Mouse (Mus musculus): ENCODE results near the gene Ampd3. TPM values are rescaled to one million over a fixed set of nuclear protein-coding genes. Genes with fewer than 3 reads are reported as not detected.

The Ampd3 gene
- polyA plus RNA-seq (2014; fragmentation: Nextera tagmentation; extraction: Ambion mirVana), result 3.6 and 4.9 TPM in 2 replicates

- DNase-seq (ENCODE audit: low spot score) (no peak), ATAC-seq (no peak)
- Histone ChIP-seq H3K27me3 (replicated peaks; ENCODE audit: control insufficient read depth, insufficient read depth, low read length) (peaks cover 16% of the 10 kb centered on the region), H3K4me3 (ENCODE audit: low read depth, low read length) (peak within 1 kb of the TSS; percentile 52), H3K4me1 (ENCODE audit: control insufficient read depth, insufficient read depth, low read length) (no peaks in the 10 kb centered on the region), H3K4me2 (ENCODE audit: low read length) (peak within 1 kb of the TSS; percentile 89), H3K36me3 (ENCODE audit: control insufficient read depth, insufficient read depth, low read length) (no peaks in the 10 kb centered on the region), H3K9me3 (replicated peaks; ENCODE audit: control insufficient read depth, low read length) (no peaks in the 10 kb centered on the region), H3K27ac (ENCODE audit: low read depth, low read length) (no peak within 1 kb of the TSS), H3K9ac (ENCODE audit: low read length) (peak within 1 kb of the TSS; percentile 71)
- WGBS, result 17% methylated on average over 16 of the region's 16 CpGs
Observed at GRCm38 (mm10) chr7:110768001-110768400, at the start of gene Ampd3. Ampd3 (plus strand) TSS chr7:110768206.

DNA sequence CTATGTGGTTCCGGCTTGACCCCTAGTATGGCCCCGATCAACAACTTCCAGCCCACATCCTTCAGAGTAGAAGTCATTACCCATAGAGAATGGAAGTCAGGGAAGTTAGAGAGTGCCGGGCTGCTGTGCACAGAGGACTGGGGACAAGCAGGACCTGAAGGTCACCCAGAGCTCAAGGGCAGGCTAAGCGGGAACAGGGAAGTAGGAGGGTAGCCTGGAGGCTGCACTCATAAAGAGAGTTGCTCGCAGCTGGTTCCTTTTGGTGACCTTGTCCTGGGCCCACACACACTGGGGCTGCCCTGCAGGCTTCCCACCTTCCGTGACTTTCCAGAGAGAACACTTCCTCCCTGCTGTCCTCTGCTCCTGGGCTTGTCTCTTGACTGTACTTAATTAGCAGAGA lies 49.5 kb upstream of the Ampd3 start:
- Histone ChIP-seq H3K4me1 (ENCODE audit: control insufficient read depth, insufficient read depth, low read length) (no peaks in the 10 kb centered on the region), H3K27me3 (replicated peaks; ENCODE audit: control insufficient read depth, insufficient read depth, low read length) (no peaks in the 10 kb centered on the region), H3K4me3 (ENCODE audit: low read depth, low read length) (no peak overlapping the region), H3K9ac (ENCODE audit: low read length) (no peak overlapping the region), H3K27ac (ENCODE audit: low read depth, low read length) (no peak overlapping the region), H3K36me3 (ENCODE audit: control insufficient read depth, insufficient read depth, low read length) (no peaks in the 10 kb centered on the region), H3K4me2 (ENCODE audit: low read length) (no peak overlapping the region), H3K9me3 (replicated peaks; ENCODE audit: control insufficient read depth, low read length) (no peaks in the 10 kb centered on the region)
- ATAC-seq (no peak), DNase-seq (ENCODE audit: low spot score) (no peak)
- 83% methylated on average over 6 of the region's 6 CpGs for WGBS

DNA sequence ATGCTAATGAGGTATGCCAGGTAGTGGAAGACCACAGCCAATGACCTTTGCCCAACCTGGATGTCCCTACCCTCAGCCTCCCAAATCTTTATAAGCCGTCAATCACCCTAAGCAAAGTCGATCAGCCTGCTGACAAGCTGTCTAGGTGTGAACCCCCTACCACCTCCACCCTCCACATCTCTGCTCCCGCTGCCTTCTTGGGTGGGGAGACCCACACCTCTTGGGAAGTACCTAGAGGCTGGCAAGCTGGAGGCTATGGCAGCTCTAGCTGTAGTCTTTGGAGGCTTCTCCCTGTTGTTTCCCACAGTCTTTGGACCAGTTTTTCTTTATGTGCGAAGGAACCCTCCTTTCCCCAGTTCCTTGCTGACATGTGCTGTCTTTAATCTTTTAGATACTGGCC lies 48.1 kb upstream of the Ampd3 start:
- ATAC-seq (no peak), DNase-seq (ENCODE audit: low spot score) (no peak)
- no peaks in the 10 kb centered on the region for H3K9me3 ChIP-seq (replicated peaks; ENCODE audit: control insufficient read depth, low read length)
- no peaks in the 10 kb centered on the region for H3K4me1 ChIP-seq (ENCODE audit: control insufficient read depth, insufficient read depth, low read length)
- no peak overlapping the region for H3K4me2 ChIP-seq (ENCODE audit: low read length)
- no peak overlapping the region for H3K27ac ChIP-seq (ENCODE audit: low read depth, low read length)
- no peak overlapping the region for H3K9ac ChIP-seq (ENCODE audit: low read length)
- WGBS, result 89% methylated on average over 4 of the region's 4 CpGs
- no peaks in the 10 kb centered on the region for H3K27me3 ChIP-seq (replicated peaks; ENCODE audit: control insufficient read depth, insufficient read depth, low read length)
- no peak overlapping the region for H3K4me3 ChIP-seq (ENCODE audit: low read depth, low read length)
- no peaks in the 10 kb centered on the region for H3K36me3 ChIP-seq (ENCODE audit: control insufficient read depth, insufficient read depth, low read length)

DNA sequence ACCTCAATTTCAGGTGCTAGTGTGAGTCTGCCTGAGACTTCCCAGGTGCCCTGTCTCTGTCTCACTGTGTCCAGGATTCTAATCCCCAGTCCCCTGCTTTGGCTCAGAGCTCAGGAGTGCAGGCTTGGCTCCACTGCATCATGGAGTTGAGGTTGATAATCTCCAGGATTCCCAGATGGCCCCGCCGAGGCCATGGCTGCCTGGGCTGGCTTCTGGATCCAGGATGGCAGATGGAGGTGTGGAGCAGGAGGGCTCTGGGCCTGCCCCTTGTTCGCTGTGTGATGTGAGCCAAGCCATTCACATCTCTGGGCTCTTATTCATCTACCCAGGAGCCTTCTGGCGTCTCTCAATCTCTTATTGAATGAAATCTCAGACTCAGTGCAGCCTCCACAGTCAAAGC lies 45.8 kb upstream of the Ampd3 start:
- ATAC-seq (no peak), DNase-seq (ENCODE audit: low spot score) (no peak)
- Histone ChIP-seq H3K4me2 (ENCODE audit: low read length) (no peak overlapping the region), H3K4me1 (ENCODE audit: control insufficient read depth, insufficient read depth, low read length) (no peaks in the 10 kb centered on the region), H3K27me3 (replicated peaks; ENCODE audit: control insufficient read depth, insufficient read depth, low read length) (no peaks in the 10 kb centered on the region), H3K9me3 (replicated peaks; ENCODE audit: control insufficient read depth, low read length) (no peaks in the 10 kb centered on the region), H3K9ac (ENCODE audit: low read length) (no peak overlapping the region), H3K36me3 (ENCODE audit: control insufficient read depth, insufficient read depth, low read length) (no peaks in the 10 kb centered on the region), H3K27ac (ENCODE audit: low read depth, low read length) (no peak overlapping the region), H3K4me3 (ENCODE audit: low read depth, low read length) (no peak overlapping the region)
- WGBS, result 71% methylated on average over 4 of the region's 4 CpGs

GRCm38 (mm10) chr7:110727049-110727448 lies 41.0 kb upstream of the Ampd3 start:
- Histone ChIP-seq H3K9ac (ENCODE audit: low read length) (no peak overlapping the region), H3K9me3 (replicated peaks; ENCODE audit: control insufficient read depth, low read length) (no peaks in the 10 kb centered on the region), H3K36me3 (ENCODE audit: control insufficient read depth, insufficient read depth, low read length) (no peaks in the 10 kb centered on the region), H3K4me2 (ENCODE audit: low read length) (no peak overlapping the region), H3K27me3 (replicated peaks; ENCODE audit: control insufficient read depth, insufficient read depth, low read length) (no peaks in the 10 kb centered on the region), H3K4me1 (ENCODE audit: control insufficient read depth, insufficient read depth, low read length) (no peaks in the 10 kb centered on the region), H3K27ac (ENCODE audit: low read depth, low read length) (no peak overlapping the region), H3K4me3 (ENCODE audit: low read depth, low read length) (no peak overlapping the region)
- ATAC-seq (peak; percentile 72), DNase-seq (ENCODE audit: low spot score) (peak; percentile 90)
- 36% methylated on average over 2 of the region's 2 CpGs for WGBS

- Histone ChIP-seq H3K9me3 (replicated peaks; ENCODE audit: control insufficient read depth, low read length) (no peaks in the 10 kb centered on the region), H3K27me3 (replicated peaks; ENCODE audit: control insufficient read depth, insufficient read depth, low read length) (no peaks in the 10 kb centered on the region), H3K36me3 (ENCODE audit: control insufficient read depth, insufficient read depth, low read length) (no peaks in the 10 kb centered on the region), H3K4me1 (ENCODE audit: control insufficient read depth, insufficient read depth, low read length) (no peaks in the 10 kb centered on the region), H3K27ac (ENCODE audit: low read depth, low read length) (no peak overlapping the region), H3K9ac (ENCODE audit: low read length) (no peak overlapping the region), H3K4me2 (ENCODE audit: low read length) (no peak overlapping the region), H3K4me3 (ENCODE audit: low read depth, low read length) (no peak overlapping the region)
- ATAC-seq (0 out of 2 replicates have a peak, but pooled peaks have one; percentile 37), DNase-seq (ENCODE audit: low spot score) (peak; percentile 33)
- 61% methylated on average over 3 of the region's 3 CpGs for WGBS
Observed at GRCm38 (mm10) chr7:110728876-110729275, 39.1 kb upstream of the Ampd3 start.

GRCm38 (mm10) chr7:110729295-110729694 lies 38.7 kb upstream of the Ampd3 start:
- Histone ChIP-seq H3K27me3 (replicated peaks; ENCODE audit: control insufficient read depth, insufficient read depth, low read length) (no peaks in the 10 kb centered on the region), H3K4me3 (ENCODE audit: low read depth, low read length) (no peak overlapping the region), H3K36me3 (ENCODE audit: control insufficient read depth, insufficient read depth, low read length) (no peaks in the 10 kb centered on the region), H3K9ac (ENCODE audit: low read length) (no peak overlapping the region), H3K27ac (ENCODE audit: low read depth, low read length) (no peak overlapping the region), H3K9me3 (replicated peaks; ENCODE audit: control insufficient read depth, low read length) (no peaks in the 10 kb centered on the region), H3K4me1 (ENCODE audit: control insufficient read depth, insufficient read depth, low read length) (no peaks in the 10 kb centered on the region), H3K4me2 (ENCODE audit: low read length) (no peak overlapping the region)
- 21% methylated on average over 6 of the region's 6 CpGs for WGBS
- DNase-seq (ENCODE audit: low spot score), result peak; percentile 49
- ATAC-seq, result 0 out of 2 replicates have a peak, but pooled peaks have one; percentile 29

DNA sequence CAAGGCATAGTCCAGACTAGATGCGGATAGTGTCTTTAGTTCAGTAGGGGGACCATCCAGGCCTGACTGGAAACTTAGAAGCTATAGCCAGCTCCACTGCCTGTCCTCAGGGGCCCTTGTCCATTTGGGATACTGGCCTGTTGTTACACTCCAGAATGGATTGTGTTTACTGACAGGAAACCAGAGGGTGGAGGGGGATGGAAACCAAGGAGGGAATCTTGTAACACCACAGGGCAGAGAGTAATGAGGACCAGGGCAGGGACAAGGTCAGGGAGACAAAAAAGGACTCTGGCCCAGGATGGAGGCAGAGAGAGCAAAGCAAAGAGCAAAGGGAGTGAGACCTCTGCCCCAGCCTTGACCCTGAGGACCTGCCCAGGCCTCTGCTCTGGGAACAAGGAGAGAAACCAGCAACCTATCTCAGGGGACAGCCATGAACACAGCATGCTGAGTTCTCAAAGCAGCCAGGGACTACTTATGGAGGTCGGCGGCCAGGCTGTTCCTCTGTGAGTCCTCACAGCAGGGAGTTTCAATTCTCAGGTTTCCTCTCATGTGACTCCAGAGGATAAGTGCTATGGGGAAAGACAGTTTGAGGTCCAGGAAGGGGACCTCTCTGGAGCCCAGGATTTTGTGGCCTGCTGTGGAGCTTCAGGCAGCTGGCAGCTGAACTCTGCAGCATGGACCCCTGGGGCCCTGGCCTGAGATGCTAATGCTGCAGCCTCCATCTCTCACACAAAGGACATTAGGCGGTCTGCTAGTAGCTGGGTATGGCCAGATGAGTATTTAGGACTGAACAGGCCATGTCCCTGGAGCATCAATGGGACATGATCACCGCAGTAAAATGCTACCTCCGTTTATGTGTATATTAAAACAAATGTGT lies 36.7 kb upstream of the Ampd3 start:
- H3K4me3 ChIP-seq (ENCODE audit: low read depth, low read length), result no peak overlapping the region
- DNase-seq (ENCODE audit: low spot score) (no peak), ATAC-seq (no peak)
- no peaks in the 10 kb centered on the region for H3K4me1 ChIP-seq (ENCODE audit: control insufficient read depth, insufficient read depth, low read length)
- H3K27me3 ChIP-seq (replicated peaks; ENCODE audit: control insufficient read depth, insufficient read depth, low read length), result no peaks in the 10 kb centered on the region
- no peak overlapping the region for H3K9ac ChIP-seq (ENCODE audit: low read length)
- no peak overlapping the region for H3K27ac ChIP-seq (ENCODE audit: low read depth, low read length)
- no peak overlapping the region for H3K4me2 ChIP-seq (ENCODE audit: low read length)
- H3K36me3 ChIP-seq (ENCODE audit: control insufficient read depth, insufficient read depth, low read length), result no peaks in the 10 kb centered on the region
- 56% methylated on average over 6 of the region's 6 CpGs for WGBS
- H3K9me3 ChIP-seq (replicated peaks; ENCODE audit: control insufficient read depth, low read length), result no peaks in the 10 kb centered on the region

GRCm38 (mm10) chr7:110732001-110732632 lies 35.9 kb upstream of the Ampd3 start:
- no peak overlapping the region for H3K27ac ChIP-seq (ENCODE audit: low read depth, low read length)
- no peaks in the 10 kb centered on the region for H3K27me3 ChIP-seq (replicated peaks; ENCODE audit: control insufficient read depth, insufficient read depth, low read length)
- H3K9me3 ChIP-seq (replicated peaks; ENCODE audit: control insufficient read depth, low read length), result no peaks in the 10 kb centered on the region
- H3K4me1 ChIP-seq (ENCODE audit: control insufficient read depth, insufficient read depth, low read length), result no peaks in the 10 kb centered on the region
- no peaks in the 10 kb centered on the region for H3K36me3 ChIP-seq (ENCODE audit: control insufficient read depth, insufficient read depth, low read length)
- ATAC-seq, result no peak
- H3K4me2 ChIP-seq (ENCODE audit: low read length), result no peak overlapping the region
- H3K9ac ChIP-seq (ENCODE audit: low read length), result no peak overlapping the region
- no peak overlapping the region for H3K4me3 ChIP-seq (ENCODE audit: low read depth, low read length)
- 84% methylated on average over 12 of the region's 12 CpGs for WGBS
- DNase-seq (ENCODE audit: low spot score), result no peak
